Mouse (Mus musculus): ENCODE results near the gene Uba1. TPM values are rescaled to one million over a fixed set of nuclear protein-coding genes. Genes with fewer than 3 reads are reported as not detected.
"Not testable (repeated sequence)": the region's sequence is repeated elsewhere in the genome, so short reads cannot be mapped to it uniquely, and the experiment has no call there.

Uba1 gene
- polyA plus RNA-seq, 1 experiment, result 140 TPM

DNA sequence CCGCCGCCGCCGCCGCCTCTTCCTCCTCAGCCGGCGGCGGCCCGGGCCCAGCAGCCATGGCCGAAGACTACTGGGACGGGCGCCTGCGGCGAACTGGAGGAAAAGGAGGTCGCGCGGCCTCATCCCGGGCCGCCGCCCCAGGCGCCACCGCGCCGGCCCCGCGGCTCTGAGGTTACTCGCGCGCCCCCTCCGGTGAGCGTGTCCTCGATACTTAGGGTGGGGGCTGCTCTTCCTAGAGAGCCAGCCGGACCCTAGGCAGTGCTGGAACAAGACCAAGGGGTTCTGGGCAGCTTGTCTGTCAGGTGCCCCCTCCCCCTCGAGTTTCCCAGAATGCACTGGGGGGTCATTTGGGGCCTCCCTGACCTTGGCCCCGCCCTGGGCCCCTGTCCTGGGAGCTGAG, 30.5 kb downstream of the Uba1 start:
- H3K27ac ChIP-seq (replicated peaks; ENCODE audit: low read depth, low read length), result peak overlapping the region; percentile 75
- H3K4me3 ChIP-seq (ENCODE audit: insufficient read depth, low read depth, low read length), result peak overlapping the region; percentile 97
- H3K4me1 ChIP-seq (ENCODE audit: control insufficient read depth, insufficient read depth, insufficient read length, low read length), result peaks cover 5% of the 10 kb centered on the region

DNA sequence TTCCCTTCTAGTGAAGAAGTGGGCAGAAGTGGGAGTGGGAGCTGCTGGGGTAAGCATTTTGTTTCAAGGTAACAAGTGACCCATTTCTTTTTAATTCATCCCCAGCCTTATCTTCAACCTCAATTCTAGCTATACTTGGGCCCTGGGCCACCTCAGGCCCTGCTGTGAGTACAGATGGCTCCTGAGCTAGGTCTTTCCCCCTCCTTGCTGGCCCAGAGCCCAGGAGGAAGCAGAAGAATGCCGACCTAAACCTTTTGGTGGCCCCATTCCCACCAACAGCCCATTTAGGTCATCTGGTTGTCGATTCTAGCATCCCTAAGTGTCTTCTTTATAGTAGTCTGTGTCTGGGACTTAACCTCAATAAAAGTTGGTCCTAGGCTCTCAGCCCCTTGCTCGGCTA, 33.4 kb downstream of the Uba1 start:
- peaks cover 5% of the 10 kb centered on the region for H3K4me1 ChIP-seq (ENCODE audit: control insufficient read depth, insufficient read depth, insufficient read length, low read length)
- no peak overlapping the region for H3K4me3 ChIP-seq (ENCODE audit: insufficient read depth, low read depth, low read length)
- H3K27ac ChIP-seq (replicated peaks; ENCODE audit: low read depth, low read length), result no peak overlapping the region

DNA sequence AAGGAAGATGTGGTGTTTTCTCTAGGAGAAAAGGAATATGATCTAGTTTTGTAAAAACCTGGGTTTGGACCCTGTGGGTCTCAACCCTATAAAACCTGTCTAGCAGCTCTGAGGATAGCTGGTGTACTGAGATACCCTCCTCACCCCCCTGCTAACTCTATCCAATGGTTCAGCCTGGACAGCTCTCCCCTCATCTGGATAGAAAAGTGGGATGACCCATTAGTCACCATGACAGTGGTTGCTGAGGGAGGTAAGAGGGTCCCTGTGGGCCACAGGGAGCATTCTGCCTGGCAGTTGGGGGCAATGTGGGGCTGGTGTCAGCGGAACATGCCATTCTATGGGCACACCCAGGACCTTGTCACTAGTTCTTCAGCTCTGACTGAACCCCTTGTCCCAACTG, 34.5 kb downstream of the Uba1 start:
- peaks cover 3% of the 10 kb centered on the region for H3K4me1 ChIP-seq (ENCODE audit: control insufficient read depth, insufficient read depth, insufficient read length, low read length)

DNA sequence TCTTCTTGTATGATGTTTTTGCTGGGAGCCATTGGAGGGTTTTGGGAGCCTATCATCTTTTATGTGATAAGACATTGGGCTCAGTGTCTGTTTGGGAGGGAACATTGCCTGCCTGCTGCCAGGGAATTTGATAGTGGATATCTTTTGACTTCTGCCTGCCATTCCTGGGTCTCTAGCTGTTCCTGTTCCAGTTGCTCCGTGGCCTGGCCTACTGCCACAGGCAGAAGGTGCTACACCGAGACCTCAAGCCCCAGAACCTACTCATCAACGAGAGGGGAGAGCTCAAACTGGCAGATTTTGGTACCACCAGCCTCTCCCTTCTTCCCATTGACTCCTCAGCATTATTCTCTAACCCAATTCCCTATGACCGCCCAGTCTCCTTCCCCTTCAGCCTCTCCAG, 37.7 kb downstream of the Uba1 start:
- H3K27ac ChIP-seq (replicated peaks; ENCODE audit: low read depth, low read length), result no peak overlapping the region
- no peak overlapping the region for H3K4me3 ChIP-seq (ENCODE audit: insufficient read depth, low read depth, low read length)
- H3K4me1 ChIP-seq (ENCODE audit: control insufficient read depth, insufficient read depth, insufficient read length, low read length), result peaks cover 2% of the 10 kb centered on the region

More for the DNA sequence above, 34.5 kb downstream of the Uba1 start:
- Histone ChIP-seq H3K27ac (replicated peaks; ENCODE audit: low read depth, low read length) (no peak overlapping the region), H3K4me3 (ENCODE audit: insufficient read depth, low read depth, low read length) (no peak overlapping the region)

DNA sequence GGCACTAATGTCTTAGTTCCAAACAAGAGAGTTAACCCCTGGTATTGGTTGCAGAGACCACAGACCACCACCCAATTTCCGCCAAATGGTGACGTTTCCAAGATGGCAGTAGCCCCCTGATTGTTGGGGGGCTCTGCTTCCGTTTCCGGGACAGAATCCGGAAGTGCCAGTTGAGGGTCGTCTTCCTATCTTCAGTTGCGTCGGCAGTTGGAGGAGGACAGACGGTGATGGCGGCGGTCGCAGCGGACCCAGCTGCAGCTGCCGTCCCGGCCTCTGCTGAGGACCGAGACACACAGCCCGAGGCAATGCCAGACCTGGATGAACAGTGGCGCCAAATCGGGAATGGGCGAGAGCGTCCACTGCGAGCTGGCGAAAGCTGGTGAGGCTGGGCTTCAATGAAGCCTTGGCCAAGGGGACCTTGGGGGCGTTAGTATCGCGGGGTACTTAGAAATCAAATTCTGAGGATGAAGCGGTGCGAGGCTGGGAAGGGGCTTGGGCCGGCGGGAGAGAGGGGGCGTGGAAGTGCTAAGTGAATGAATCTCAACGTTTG, 45.7 kb downstream of the Uba1 start, which contains the start of gene Usp11:
Usp11 (plus strand) TSS at position 166 of the 550 bp plus-strand sequence.
- H3K4me3 ChIP-seq (ENCODE audit: insufficient read depth, low read depth, low read length), result peak within 1 kb of the TSS; percentile 84
- H3K27ac ChIP-seq (replicated peaks; ENCODE audit: low read depth, low read length), result peak within 1 kb of the TSS; percentile 89
- no peaks in the 10 kb centered on the region for H3K4me1 ChIP-seq (ENCODE audit: control insufficient read depth, insufficient read depth, insufficient read length, low read length)

DNA sequence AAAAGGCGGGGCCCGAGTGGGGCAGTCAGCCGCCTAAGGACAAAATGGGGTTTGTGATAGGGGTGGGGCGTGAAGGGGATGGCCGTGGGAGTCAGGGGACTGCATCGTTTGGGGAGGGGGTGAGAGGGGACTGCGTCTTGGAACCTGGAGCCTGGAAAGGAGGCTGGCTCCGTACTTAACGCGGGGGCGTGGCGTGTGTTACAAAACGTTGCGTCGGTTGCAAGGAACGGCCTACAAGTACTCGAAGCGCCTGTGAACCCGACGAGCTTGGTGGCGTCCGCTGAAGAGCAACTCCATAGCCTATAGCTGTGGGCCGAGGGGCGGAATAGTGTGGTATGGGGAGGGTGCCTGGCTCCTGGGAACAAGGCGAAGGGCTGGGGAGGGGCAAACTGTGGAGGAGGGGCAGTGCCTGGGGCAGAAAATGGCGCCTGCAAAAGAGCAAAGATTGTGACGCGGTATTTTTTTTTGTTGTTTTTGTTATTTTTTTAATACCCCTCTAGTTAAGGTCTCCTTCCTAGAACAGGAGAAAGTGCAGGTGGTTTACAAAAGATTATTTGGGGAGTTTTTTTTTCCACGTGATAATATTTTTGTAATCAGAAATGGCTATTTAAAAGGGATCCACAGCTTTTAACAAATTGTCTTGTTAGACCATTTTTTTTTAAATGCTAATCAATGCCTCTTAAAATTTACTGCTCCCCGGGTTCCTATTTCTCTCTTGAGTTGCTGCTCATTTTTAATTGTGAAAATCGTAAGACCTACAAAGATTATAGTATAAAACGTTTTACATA, 46.4 kb downstream of the Uba1 start:
- Histone ChIP-seq H3K4me1 (ENCODE audit: control insufficient read depth, insufficient read depth, insufficient read length, low read length) (no peaks in the 10 kb centered on the region), H3K4me3 (ENCODE audit: insufficient read depth, low read depth, low read length) (peak overlapping the region; percentile 84), H3K27ac (replicated peaks; ENCODE audit: low read depth, low read length) (peak overlapping the region; percentile 89)

DNA sequence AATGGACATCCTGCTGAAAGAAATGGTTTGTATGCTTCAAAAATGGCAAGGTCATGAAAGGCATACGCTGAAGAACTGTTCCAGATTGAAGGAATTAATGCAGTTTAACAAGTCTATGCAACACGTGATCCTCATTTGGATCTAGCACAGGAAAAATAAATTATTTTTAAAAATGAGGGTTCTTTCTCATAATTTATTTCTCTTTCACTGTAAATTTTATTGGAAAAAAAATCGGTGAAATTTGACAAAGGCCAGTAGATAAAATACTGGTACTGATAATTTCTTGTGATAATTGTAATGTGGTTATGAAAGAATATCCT, 46.9 kb downstream of the Uba1 start:
- H3K4me3 ChIP-seq (ENCODE audit: insufficient read depth, low read depth, low read length), result no peak overlapping the region
- H3K27ac ChIP-seq (replicated peaks; ENCODE audit: low read depth, low read length), result no peak overlapping the region
- H3K4me1 ChIP-seq (ENCODE audit: control insufficient read depth, insufficient read depth, insufficient read length, low read length), result no peaks in the 10 kb centered on the region

DNA sequence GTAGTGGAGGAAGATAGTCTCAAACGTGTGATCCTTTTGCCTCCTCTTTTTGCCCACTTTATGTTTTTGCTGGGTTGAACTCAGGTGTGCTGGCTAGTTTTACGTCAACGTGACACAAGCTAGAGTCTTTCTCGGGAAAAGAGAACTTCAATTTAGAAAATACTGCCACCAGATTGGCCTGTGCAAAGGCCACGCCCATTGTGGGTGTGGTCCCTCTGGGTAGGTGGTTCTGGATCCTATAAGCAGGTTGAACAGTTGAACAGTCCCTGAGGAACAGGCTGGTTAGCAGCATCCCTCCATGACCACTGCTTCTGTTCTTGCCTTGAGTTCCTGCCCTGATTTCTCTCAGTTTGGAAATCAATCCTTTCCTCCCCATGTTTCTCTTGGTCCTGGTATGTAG, 70.6 kb downstream of the Uba1 start:
- Histone ChIP-seq H3K4me3 (ENCODE audit: insufficient read depth, low read depth, low read length) (no peak overlapping the region), H3K4me1 (ENCODE audit: control insufficient read depth, insufficient read depth, insufficient read length, low read length) (no peaks in the 10 kb centered on the region)

DNA sequence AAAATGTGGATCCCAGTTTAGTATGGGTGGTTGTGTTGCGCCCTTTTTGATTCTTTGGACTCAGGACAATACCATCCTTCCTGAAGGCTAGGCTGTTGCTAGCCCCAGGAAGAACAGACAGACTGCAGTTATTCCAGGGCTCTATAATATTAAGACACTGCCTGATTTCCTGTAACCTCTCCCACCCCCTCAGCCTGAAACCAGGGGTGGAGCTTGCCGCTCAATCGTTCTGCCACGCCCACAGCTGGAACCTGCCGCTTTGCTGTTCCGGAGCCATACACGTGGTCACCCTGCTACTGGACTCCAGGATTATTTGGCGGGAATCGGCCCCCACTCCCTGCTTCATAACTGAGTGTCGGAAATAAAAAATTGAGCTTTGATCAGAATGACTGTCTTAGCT, 71.9 kb downstream of the Uba1 start:
- H3K4me1 ChIP-seq (ENCODE audit: control insufficient read depth, insufficient read depth, insufficient read length, low read length); H3K4me3 ChIP-seq (ENCODE audit: insufficient read depth, low read depth, low read length); H3K27ac ChIP-seq (replicated peaks; ENCODE audit: low read depth, low read length): not testable (repeated sequence)

More for the DNA sequence above, 70.6 kb downstream of the Uba1 start:
- no peak overlapping the region for H3K27ac ChIP-seq (replicated peaks; ENCODE audit: low read depth, low read length)

Other genes starting within 250 kb of the Uba1 start
- 1.5 and 1.7 TPM in 2 replicates for gene Jade3, start 232.6 kb upstream of the Uba1 start, polyA plus RNA-seq (2012; ENCODE audit: insufficient read depth, insufficient read length, missing spikeins)
- not detected in 2 replicates for gene Rgn, start 108.5 kb upstream of the Uba1 start, polyA plus RNA-seq (2012; ENCODE audit: insufficient read depth, insufficient read length, missing spikeins)
- 9.5 and 11.8 TPM in 2 replicates for gene Rbm10, start 40.8 kb upstream of the Uba1 start, polyA plus RNA-seq (2012; ENCODE audit: insufficient read depth, insufficient read length, missing spikeins)
- gene Ndufb11, start 40.7 kb upstream of the Uba1 start, polyA plus RNA-seq (2012; ENCODE audit: insufficient read depth, insufficient read length, missing spikeins), result 1,190 and 1,234 TPM in 2 replicates
- 134 and 135 TPM in 2 replicates for gene Cdk16, start 29.6 kb downstream of the Uba1 start, polyA plus RNA-seq (2012; ENCODE audit: insufficient read depth, insufficient read length, missing spikeins)
- gene Usp11, start 45.6 kb downstream of the Uba1 start, polyA plus RNA-seq (2012; ENCODE audit: insufficient read depth, insufficient read length, missing spikeins), result 1.5 and 1.8 TPM in 2 replicates
- 46.6 and 49.7 TPM in 2 replicates for gene Araf, start 139.5 kb downstream of the Uba1 start, polyA plus RNA-seq (2012; ENCODE audit: insufficient read depth, insufficient read length, missing spikeins)
- not detected in 2 replicates for gene Timp1, start 211.8 kb downstream of the Uba1 start, polyA plus RNA-seq (2012; ENCODE audit: insufficient read depth, insufficient read length, missing spikeins)